Mouse (Mus musculus): Measurements from ENCODE around the gene Fxyd1. TPM values are rescaled to one million over a fixed set of nuclear protein-coding genes. Genes with fewer than 3 reads are reported as not detected.

Gene Fxyd1
- polyA plus RNA-seq, 1 experiment: not detected

- Histone ChIP-seq H3K4me1 (ENCODE audit: control insufficient read depth, insufficient read depth, low read length) (no peaks in the 10 kb centered on the region), H3K27ac (ENCODE audit: insufficient read depth, low read depth, low read length) (no peak overlapping the region), H3K4me3 (ENCODE audit: insufficient read depth, low read depth, low read length) (no peak overlapping the region)
- WGBS: 80% methylated on average over 8 of the region's 8 CpGs
- TF ChIP-seq CTCF (IDR thresholded peaks at IDR 0.05; ENCODE audit: insufficient read depth, low read depth, low read length): no peak
- TF ChIP-seq POLR2A (IDR thresholded peaks at IDR 0.05; ENCODE audit: insufficient read depth, low read depth, low read length): no peak
These were observed 28.4 kb downstream of the Fxyd1 start for GRCm38 (mm10) chr7:31028609-31029008.

- H3K4me1 ChIP-seq (ENCODE audit: control insufficient read depth, insufficient read depth, low read length): peaks cover 3% of the 10 kb centered on the region; the same call in 1 of the 2 replicates
- no peak overlapping the region for H3K4me3 ChIP-seq (ENCODE audit: insufficient read depth, low read depth, low read length)
- WGBS: 37% methylated on average over 10 of the region's 10 CpGs
- TF ChIP-seq CTCF (IDR thresholded peaks at IDR 0.05; ENCODE audit: insufficient read depth, low read depth, low read length): no peak
- no peak for TF ChIP-seq POLR2A (IDR thresholded peaks at IDR 0.05; ENCODE audit: insufficient read depth, low read depth, low read length)
- H3K27ac ChIP-seq (ENCODE audit: insufficient read depth, low read depth, low read length): no peak overlapping the region
These were observed 39.7 kb downstream of the Fxyd1 start for GRCm38 (mm10) chr7:31017104-31017901.

GRCm38 (mm10) chr7:31012971-31013370 is 44.0 kb downstream of the Fxyd1 start:
- no peak overlapping the region for H3K4me3 ChIP-seq (ENCODE audit: insufficient read depth, low read depth, low read length)
- H3K27ac ChIP-seq (ENCODE audit: insufficient read depth, low read depth, low read length): no peak overlapping the region
- H3K4me1 ChIP-seq (ENCODE audit: control insufficient read depth, insufficient read depth, low read length): peaks cover 3% of the 10 kb centered on the region; the same call in 1 of the 2 replicates
- TF ChIP-seq CTCF (IDR thresholded peaks at IDR 0.05; ENCODE audit: insufficient read depth, low read depth, low read length): no peak
- TF ChIP-seq POLR2A (IDR thresholded peaks at IDR 0.05; ENCODE audit: insufficient read depth, low read depth, low read length): no peak
- WGBS: 78% methylated on average over 5 of the region's 5 CpGs

- 81% methylated on average over 3 of the region's 3 CpGs for WGBS
- TF ChIP-seq POLR2A (IDR thresholded peaks at IDR 0.05; ENCODE audit: insufficient read depth, low read depth, low read length) (no peak), CTCF (IDR thresholded peaks at IDR 0.05; ENCODE audit: insufficient read depth, low read depth, low read length) (no peak)
- no peak overlapping the region for H3K27ac ChIP-seq (ENCODE audit: insufficient read depth, low read depth, low read length)
- no peaks in the 10 kb centered on the region for H3K4me1 ChIP-seq (ENCODE audit: control insufficient read depth, insufficient read depth, low read length)
- no peak overlapping the region for H3K4me3 ChIP-seq (ENCODE audit: insufficient read depth, low read depth, low read length)
These were observed 48.1 kb downstream of the Fxyd1 start for GRCm38 (mm10) chr7:31008889-31009288.

GRCm38 (mm10) chr7:31008175-31008574 is 48.8 kb downstream of the Fxyd1 start:
- Histone ChIP-seq H3K4me1 (ENCODE audit: control insufficient read depth, insufficient read depth, low read length) (no peaks in the 10 kb centered on the region), H3K4me3 (ENCODE audit: insufficient read depth, low read depth, low read length) (no peak overlapping the region), H3K27ac (ENCODE audit: insufficient read depth, low read depth, low read length) (no peak overlapping the region)
- no peak for TF ChIP-seq POLR2A (IDR thresholded peaks at IDR 0.05; ENCODE audit: insufficient read depth, low read depth, low read length)
- no peak for TF ChIP-seq CTCF (IDR thresholded peaks at IDR 0.05; ENCODE audit: insufficient read depth, low read depth, low read length)
- whole genome bisulfite sequencing: 57% methylated on average over 1 of the region's 1 CpGs

GRCm38 (mm10) chr7:31007775-31008174 is 49.2 kb downstream of the Fxyd1 start:
- no peak for TF ChIP-seq CTCF (IDR thresholded peaks at IDR 0.05; ENCODE audit: insufficient read depth, low read depth, low read length)
- no peak for TF ChIP-seq POLR2A (IDR thresholded peaks at IDR 0.05; ENCODE audit: insufficient read depth, low read depth, low read length)
- no peak overlapping the region for H3K27ac ChIP-seq (ENCODE audit: insufficient read depth, low read depth, low read length)
- 93% methylated on average over 1 of the region's 1 CpGs for WGBS
- H3K4me3 ChIP-seq (ENCODE audit: insufficient read depth, low read depth, low read length): no peak overlapping the region
- H3K4me1 ChIP-seq (ENCODE audit: control insufficient read depth, insufficient read depth, low read length): no peaks in the 10 kb centered on the region

GRCm38 (mm10) chr7:31002650-31003049 is 54.3 kb downstream of the Fxyd1 start:
- WGBS: 86% methylated on average over 8 of the region's 8 CpGs
- Histone ChIP-seq H3K4me3 (ENCODE audit: insufficient read depth, low read depth, low read length) (no peak overlapping the region), H3K4me1 (ENCODE audit: control insufficient read depth, insufficient read depth, low read length) (no peaks in the 10 kb centered on the region; the same call in 1 of the 2 replicates), H3K27ac (ENCODE audit: insufficient read depth, low read depth, low read length) (no peak overlapping the region)
- TF ChIP-seq POLR2A (IDR thresholded peaks at IDR 0.05; ENCODE audit: insufficient read depth, low read depth, low read length) (no peak), CTCF (IDR thresholded peaks at IDR 0.05; ENCODE audit: insufficient read depth, low read depth, low read length) (no peak)

Other genes with a start within 250 kb of the Fxyd1 start
- not detected in 2 replicates for gene Ffar2, start 233.4 kb downstream of the Fxyd1 start, polyA plus RNA-seq (2012; ENCODE audit: insufficient read depth, insufficient read length, low replicate concordance, missing spikeins)
- not detected in 2 replicates for gene Ffar3, start 201.0 kb downstream of the Fxyd1 start, polyA plus RNA-seq (2012; ENCODE audit: insufficient read depth, insufficient read length, low replicate concordance, missing spikeins)
- gene Ffar1, start 195.6 kb downstream of the Fxyd1 start, polyA plus RNA-seq (2012; ENCODE audit: insufficient read depth, insufficient read length, low replicate concordance, missing spikeins): not detected in 2 replicates
- gene Cd22, start 176.9 kb downstream of the Fxyd1 start, polyA plus RNA-seq (2012; ENCODE audit: insufficient read depth, insufficient read length, low replicate concordance, missing spikeins): not detected in 2 replicates
- not detected in 2 replicates for gene Mag, start 142.3 kb downstream of the Fxyd1 start, polyA plus RNA-seq (2012; ENCODE audit: insufficient read depth, insufficient read length, low replicate concordance, missing spikeins)
- gene Hamp2, start 132.5 kb downstream of the Fxyd1 start, polyA plus RNA-seq (2012; ENCODE audit: insufficient read depth, insufficient read length, low replicate concordance, missing spikeins): not detected in 2 replicates
- not detected in 2 replicates for gene Hamp, start 113.2 kb downstream of the Fxyd1 start, polyA plus RNA-seq (2012; ENCODE audit: insufficient read depth, insufficient read length, low replicate concordance, missing spikeins)
- 282 TPM in 1 of 2 replicates, not detected in the other for gene Usf2, start 100.4 kb downstream of the Fxyd1 start, polyA plus RNA-seq (2012; ENCODE audit: insufficient read depth, insufficient read length, low replicate concordance, missing spikeins)
- not detected in 2 replicates for gene Lsr, start 83.7 kb downstream of the Fxyd1 start, polyA plus RNA-seq (2012; ENCODE audit: insufficient read depth, insufficient read length, low replicate concordance, missing spikeins)
- not detected in 2 replicates for gene Fam187b, start 83.4 kb downstream of the Fxyd1 start, polyA plus RNA-seq (2012; ENCODE audit: insufficient read depth, insufficient read length, low replicate concordance, missing spikeins)
- gene Fxyd5, start 14.7 kb downstream of the Fxyd1 start, polyA plus RNA-seq (2012; ENCODE audit: insufficient read depth, insufficient read length, low replicate concordance, missing spikeins): not detected in 2 replicates
- gene Fxyd7, start 5.7 kb downstream of the Fxyd1 start, polyA plus RNA-seq (2012; ENCODE audit: insufficient read depth, insufficient read length, low replicate concordance, missing spikeins): not detected in 2 replicates
- gene Lgi4, start 2.1 kb upstream of the Fxyd1 start, polyA plus RNA-seq (2012; ENCODE audit: insufficient read depth, insufficient read length, low replicate concordance, missing spikeins): not detected in 2 replicates
- not detected in 2 replicates for gene Fxyd3, start 19.5 kb upstream of the Fxyd1 start, polyA plus RNA-seq (2012; ENCODE audit: insufficient read depth, insufficient read length, low replicate concordance, missing spikeins)
- gene Hpn, start 58.1 kb upstream of the Fxyd1 start, polyA plus RNA-seq (2012; ENCODE audit: insufficient read depth, insufficient read length, low replicate concordance, missing spikeins): not detected in 2 replicates
- gene Scn1b, start 69.8 kb upstream of the Fxyd1 start, polyA plus RNA-seq (2012; ENCODE audit: insufficient read depth, insufficient read length, low replicate concordance, missing spikeins): not detected in 2 replicates
- not detected in 2 replicates for gene Gramd1a, start 98.7 kb upstream of the Fxyd1 start, polyA plus RNA-seq (2012; ENCODE audit: insufficient read depth, insufficient read length, low replicate concordance, missing spikeins)
- not detected in 2 replicates for gene Scgb2b2, start 233.3 kb upstream of the Fxyd1 start, polyA plus RNA-seq (2012; ENCODE audit: insufficient read depth, insufficient read length, low replicate concordance, missing spikeins)
- gene Scgb1b2, start 234.6 kb upstream of the Fxyd1 start, polyA plus RNA-seq (2012; ENCODE audit: insufficient read depth, insufficient read length, low replicate concordance, missing spikeins): not detected in 2 replicates